Mouse (Mus musculus): ENCODE results near the gene Aup1. TPM values are rescaled to one million over a fixed set of nuclear protein-coding genes. Genes with fewer than 3 reads are reported as not detected.
A peak's percentile ranks its signal among the peaks of the same experiment; 100 is the strongest.

Gene Aup1
- polyA plus RNA-seq (2015; fragmentation: Nextera tagmentation; extraction: Ambion mirVana) = 244 and 260 TPM in 2 replicates

DNA sequence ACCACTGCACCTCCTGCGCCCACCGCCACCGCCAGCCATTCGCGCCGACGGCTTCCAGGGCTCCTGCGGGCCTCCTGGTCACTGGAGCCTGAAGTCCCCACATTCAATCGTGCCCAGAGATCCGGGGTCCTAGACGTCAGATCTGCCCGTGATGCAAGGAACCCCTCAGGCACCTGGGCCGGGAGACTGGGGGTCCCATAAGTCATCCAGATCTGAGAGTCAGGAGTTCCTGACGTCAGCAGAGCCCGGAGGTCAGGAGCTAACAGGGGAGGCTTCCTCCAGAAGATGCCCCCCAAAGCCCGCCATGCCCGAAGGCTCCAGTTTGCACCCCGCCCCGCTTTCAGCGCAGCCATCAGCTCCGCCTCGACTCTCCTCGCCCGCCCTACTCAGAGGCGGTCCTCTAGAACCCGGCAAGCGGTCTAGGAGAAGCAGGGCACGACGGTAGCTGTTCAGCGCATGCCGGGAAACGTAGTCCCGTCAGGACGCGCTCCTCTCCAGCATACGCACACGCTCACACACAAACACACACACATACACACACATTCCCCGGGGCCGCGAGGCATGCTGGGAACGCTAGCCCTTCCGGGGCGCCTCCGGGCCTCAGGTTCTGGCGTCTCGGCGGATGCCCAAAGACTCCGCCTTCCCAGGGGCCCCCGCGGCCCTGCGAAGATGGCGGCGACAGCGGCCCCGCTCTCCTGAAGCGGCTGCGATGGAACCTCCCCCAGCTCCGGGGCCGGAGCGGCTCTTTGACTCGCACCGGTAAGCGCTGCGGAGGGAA lies at the start of gene Aup1:
Gene Aup1, plus strand, starts transcription at position 448 of the 778 bp plus-strand sequence.
- Histone ChIP-seq H3K27me3 (ENCODE audit: insufficient read depth, low read length) (no peaks in the 10 kb centered on the region), H3K4me1 (ENCODE audit: insufficient read depth, low read length) (peaks cover 20% of the 10 kb centered on the region), H3K9me3 (ENCODE audit: low read length) (no peaks in the 10 kb centered on the region), H3K9ac (replicated peaks; ENCODE audit: low read length) (peak within 1 kb of the TSS; percentile 94), H3K36me3 (ENCODE audit: insufficient read depth, low read length) (peaks cover 33% of the 10 kb centered on the region), H3K27ac (ENCODE audit: low read length) (peak within 1 kb of the TSS; percentile 87), H3K4me3 (ENCODE audit: low read length) (peak within 1 kb of the TSS; percentile 97), H3K4me2 (replicated peaks; ENCODE audit: low read depth, low read length) (peak within 1 kb of the TSS; percentile 90)
- under 1% methylated on average over 58 of the region's 64 CpGs for WGBS
- ATAC-seq (ENCODE audit: low FRiP score, low TSS enrichment) = peak; percentile 97

DNA sequence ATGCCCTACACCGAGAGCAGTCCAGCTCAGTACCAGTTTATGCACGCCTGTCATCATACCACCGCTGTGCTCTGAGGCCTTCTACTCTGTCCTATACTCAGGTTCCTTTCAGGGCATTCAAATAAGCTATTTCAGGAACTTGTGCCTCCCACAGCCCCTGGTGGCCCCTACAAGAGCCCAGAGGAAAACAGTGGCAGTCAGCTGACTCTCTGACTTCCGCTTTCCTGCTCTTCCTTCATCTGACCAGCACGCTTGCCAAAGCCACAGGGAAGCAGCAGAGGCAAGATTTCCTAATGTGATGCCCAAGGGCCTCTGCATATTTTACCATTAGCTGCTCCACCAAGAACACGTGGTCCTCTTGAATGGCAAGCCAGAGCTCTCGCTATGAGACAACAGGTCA lies 49.4 kb upstream of the Aup1 start:
- no peak overlapping the region for H3K9ac ChIP-seq (replicated peaks; ENCODE audit: low read length)
- WGBS = 52% methylated on average over 7 of the region's 7 CpGs

DNA sequence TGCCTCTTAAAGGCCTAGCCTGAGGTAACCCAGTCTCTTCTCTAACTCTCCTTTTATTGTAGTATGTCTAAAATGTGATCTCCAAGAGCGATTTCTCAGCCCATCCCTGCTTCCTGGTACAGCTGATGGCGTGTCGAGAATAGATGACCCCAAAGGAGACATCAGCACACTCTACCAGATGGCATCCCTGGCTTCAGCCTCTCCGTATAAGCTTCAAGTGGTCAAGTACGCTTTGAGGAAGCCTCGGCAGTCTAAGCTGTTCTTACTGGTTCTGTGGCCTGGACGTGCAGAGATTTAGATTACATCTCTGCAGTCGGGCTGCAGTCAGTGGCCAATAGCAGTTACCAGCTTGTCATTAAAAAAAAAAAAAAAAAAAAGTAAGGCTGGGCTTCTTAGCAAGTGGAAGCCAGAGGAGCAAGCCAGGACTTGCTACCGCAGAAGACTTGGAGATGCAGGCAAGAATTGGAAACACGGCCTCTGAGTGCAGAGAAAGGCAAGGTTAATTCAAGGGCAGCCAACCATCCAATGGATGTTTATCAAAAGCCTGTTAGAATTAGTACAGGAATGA lies 48.8 kb upstream of the Aup1 start:
- Histone ChIP-seq H3K4me1 (ENCODE audit: insufficient read depth, low read length) (peaks cover 7% of the 10 kb centered on the region), H3K4me2 (replicated peaks; ENCODE audit: low read depth, low read length) (no peak overlapping the region), H3K27ac (ENCODE audit: low read length) (peak overlapping the region; percentile 5; the same call in 1 of the 2 replicates), H3K9ac (replicated peaks; ENCODE audit: low read length) (no peak overlapping the region), H3K9me3 (ENCODE audit: low read length) (no peaks in the 10 kb centered on the region), H3K36me3 (ENCODE audit: insufficient read depth, low read length) (no peaks in the 10 kb centered on the region), H3K4me3 (ENCODE audit: low read length) (no peak overlapping the region), H3K27me3 (ENCODE audit: insufficient read depth, low read length) (no peaks in the 10 kb centered on the region; the same call in 1 of the 2 replicates)
- WGBS = 66% methylated on average over 10 of the region's 10 CpGs
- ATAC-seq (ENCODE audit: low FRiP score, low TSS enrichment) = no peak

More for the DNA sequence above, 49.4 kb upstream of the Aup1 start:
- peak overlapping the region; percentile 5; the same call in 1 of the 2 replicates for H3K27ac ChIP-seq (ENCODE audit: low read length)
- peak; percentile 51; the same call in 1 of the 2 replicates for ATAC-seq (ENCODE audit: low FRiP score, low TSS enrichment)
- no peaks in the 10 kb centered on the region; the same call in 1 of the 2 replicates for H3K27me3 ChIP-seq (ENCODE audit: insufficient read depth, low read length)
- no peaks in the 10 kb centered on the region for H3K9me3 ChIP-seq (ENCODE audit: low read length)
- peaks cover 7% of the 10 kb centered on the region for H3K4me1 ChIP-seq (ENCODE audit: insufficient read depth, low read length)
- H3K4me3 ChIP-seq (ENCODE audit: low read length) = no peak overlapping the region
- no peak overlapping the region for H3K4me2 ChIP-seq (replicated peaks; ENCODE audit: low read depth, low read length)
- H3K36me3 ChIP-seq (ENCODE audit: insufficient read depth, low read length) = no peaks in the 10 kb centered on the region

DNA sequence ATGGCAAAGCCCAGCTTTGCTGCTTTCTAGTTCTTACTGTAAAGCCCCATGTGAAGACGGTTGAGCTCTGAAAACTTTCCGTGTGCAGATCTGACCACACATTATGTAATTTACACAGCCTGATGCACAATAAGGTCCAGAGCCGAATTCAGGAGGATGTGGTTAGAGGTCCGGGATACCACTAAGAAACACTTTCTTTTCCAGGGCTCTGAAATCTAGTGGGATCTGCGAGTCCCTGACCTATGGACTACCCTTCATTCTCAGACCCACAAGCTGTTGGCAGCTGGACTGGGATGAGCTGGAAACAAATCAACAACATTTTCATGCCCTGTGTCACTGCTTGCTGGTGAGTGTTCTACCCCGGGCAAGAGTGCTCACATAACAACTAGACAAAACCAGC lies 48.2 kb upstream of the Aup1 start:
- Histone ChIP-seq H3K4me1 (ENCODE audit: insufficient read depth, low read length) (peaks cover 7% of the 10 kb centered on the region), H3K9me3 (ENCODE audit: low read length) (no peaks in the 10 kb centered on the region)

DNA sequence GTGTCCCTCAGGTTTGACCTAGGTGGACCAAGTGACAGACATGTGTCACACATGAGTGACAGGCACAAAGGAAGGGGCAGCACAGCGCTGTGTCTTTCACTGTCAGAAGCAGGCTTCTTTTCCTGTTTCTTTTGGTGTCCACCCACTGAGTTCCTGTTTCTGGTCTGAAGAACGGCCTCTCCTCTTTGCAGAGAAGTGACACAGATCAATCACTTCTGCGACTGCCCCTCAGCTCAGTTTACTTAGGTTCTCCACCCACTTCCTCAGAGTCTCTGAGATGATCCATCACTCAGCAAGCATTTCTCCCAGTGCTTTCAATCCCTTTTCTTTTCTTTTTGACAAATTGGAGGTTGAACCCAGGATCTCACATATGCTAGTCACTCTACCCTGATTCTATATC lies 45.7 kb upstream of the Aup1 start:
- Histone ChIP-seq H3K4me1 (ENCODE audit: insufficient read depth, low read length) (peaks cover 7% of the 10 kb centered on the region), H3K27ac (ENCODE audit: low read length) (no peak overlapping the region), H3K9me3 (ENCODE audit: low read length) (no peaks in the 10 kb centered on the region), H3K4me2 (replicated peaks; ENCODE audit: low read depth, low read length) (no peak overlapping the region), H3K9ac (replicated peaks; ENCODE audit: low read length) (no peak overlapping the region), H3K36me3 (ENCODE audit: insufficient read depth, low read length) (no peaks in the 10 kb centered on the region), H3K27me3 (ENCODE audit: insufficient read depth, low read length) (no peaks in the 10 kb centered on the region; the same call in 1 of the 2 replicates), H3K4me3 (ENCODE audit: low read length) (no peak overlapping the region)
- no peak for ATAC-seq (ENCODE audit: low FRiP score, low TSS enrichment)
- 40% methylated on average over 3 of the region's 3 CpGs for WGBS

More for the DNA sequence above, 48.2 kb upstream of the Aup1 start:
- no peak overlapping the region for H3K27ac ChIP-seq (ENCODE audit: low read length)
- no peak overlapping the region for H3K4me3 ChIP-seq (ENCODE audit: low read length)
- no peaks in the 10 kb centered on the region for H3K36me3 ChIP-seq (ENCODE audit: insufficient read depth, low read length)
- no peak overlapping the region for H3K4me2 ChIP-seq (replicated peaks; ENCODE audit: low read depth, low read length)
- H3K27me3 ChIP-seq (ENCODE audit: insufficient read depth, low read length) = no peaks in the 10 kb centered on the region; the same call in 1 of the 2 replicates
- ATAC-seq (ENCODE audit: low FRiP score, low TSS enrichment) = no peak
- H3K9ac ChIP-seq (replicated peaks; ENCODE audit: low read length) = no peak overlapping the region
- 82% methylated on average over 6 of the region's 6 CpGs for WGBS

DNA sequence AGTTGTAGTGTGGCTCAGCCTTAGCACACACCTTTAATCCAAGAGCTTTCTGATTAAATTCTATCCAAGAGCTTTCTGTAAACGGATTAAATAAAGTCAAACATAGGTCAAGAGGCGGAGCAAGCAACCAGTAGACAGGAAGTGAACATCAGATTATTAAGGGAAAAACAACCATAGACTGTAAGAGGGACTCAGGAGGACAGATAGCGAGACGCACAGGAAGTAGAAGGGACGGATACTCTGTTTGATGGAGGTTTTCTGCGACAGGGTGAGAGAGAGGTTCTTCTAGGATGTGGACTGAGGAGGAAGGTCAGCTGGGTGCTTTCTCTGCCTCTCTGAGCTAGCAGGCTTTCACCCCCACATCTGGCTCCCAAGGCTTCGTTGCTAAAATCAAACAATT lies 44.3 kb upstream of the Aup1 start:
- WGBS = 54% methylated on average over 7 of the region's 7 CpGs

DNA sequence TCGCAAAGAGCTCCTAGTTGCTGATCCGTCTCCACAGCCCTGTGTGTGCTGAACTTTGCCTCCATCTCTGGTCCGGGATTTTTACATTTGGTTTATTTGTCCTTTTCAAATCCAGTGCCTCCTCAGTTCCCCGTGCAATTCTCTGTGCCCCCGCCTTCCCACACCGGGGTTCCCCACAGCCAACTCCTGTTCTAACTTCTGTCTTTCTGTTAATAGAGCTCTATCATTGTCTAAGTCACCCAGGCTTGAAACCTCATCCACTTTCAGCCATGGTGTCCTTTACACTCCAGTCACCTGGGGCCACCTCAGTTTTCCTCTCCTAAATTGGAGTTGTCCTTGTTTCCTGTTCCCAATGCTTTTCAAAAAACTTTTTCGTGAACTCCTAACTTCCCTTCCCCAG lies 43.1 kb upstream of the Aup1 start:
- no peaks in the 10 kb centered on the region; the same call in 1 of the 2 replicates for H3K4me1 ChIP-seq (ENCODE audit: insufficient read depth, low read length)
- 84% methylated on average over 7 of the region's 7 CpGs for WGBS
- no peak overlapping the region for H3K9ac ChIP-seq (replicated peaks; ENCODE audit: low read length)
- no peak overlapping the region for H3K27ac ChIP-seq (ENCODE audit: low read length)
- no peak overlapping the region for H3K4me2 ChIP-seq (replicated peaks; ENCODE audit: low read depth, low read length)
- no peak for ATAC-seq (ENCODE audit: low FRiP score, low TSS enrichment)
- no peaks in the 10 kb centered on the region; the same call in 1 of the 2 replicates for H3K27me3 ChIP-seq (ENCODE audit: insufficient read depth, low read length)
- no peaks in the 10 kb centered on the region for H3K36me3 ChIP-seq (ENCODE audit: insufficient read depth, low read length)
- no peak overlapping the region for H3K4me3 ChIP-seq (ENCODE audit: low read length)
- H3K9me3 ChIP-seq (ENCODE audit: low read length) = no peaks in the 10 kb centered on the region

More for the DNA sequence above, 44.3 kb upstream of the Aup1 start:
- Histone ChIP-seq H3K4me2 (replicated peaks; ENCODE audit: low read depth, low read length) (no peak overlapping the region), H3K27ac (ENCODE audit: low read length) (no peak overlapping the region), H3K4me1 (ENCODE audit: insufficient read depth, low read length) (peaks cover 4% of the 10 kb centered on the region), H3K36me3 (ENCODE audit: insufficient read depth, low read length) (no peaks in the 10 kb centered on the region), H3K9me3 (ENCODE audit: low read length) (no peaks in the 10 kb centered on the region), H3K9ac (replicated peaks; ENCODE audit: low read length) (no peak overlapping the region), H3K4me3 (ENCODE audit: low read length) (no peak overlapping the region), H3K27me3 (ENCODE audit: insufficient read depth, low read length) (no peaks in the 10 kb centered on the region; the same call in 1 of the 2 replicates)
- no peak for ATAC-seq (ENCODE audit: low FRiP score, low TSS enrichment)

DNA sequence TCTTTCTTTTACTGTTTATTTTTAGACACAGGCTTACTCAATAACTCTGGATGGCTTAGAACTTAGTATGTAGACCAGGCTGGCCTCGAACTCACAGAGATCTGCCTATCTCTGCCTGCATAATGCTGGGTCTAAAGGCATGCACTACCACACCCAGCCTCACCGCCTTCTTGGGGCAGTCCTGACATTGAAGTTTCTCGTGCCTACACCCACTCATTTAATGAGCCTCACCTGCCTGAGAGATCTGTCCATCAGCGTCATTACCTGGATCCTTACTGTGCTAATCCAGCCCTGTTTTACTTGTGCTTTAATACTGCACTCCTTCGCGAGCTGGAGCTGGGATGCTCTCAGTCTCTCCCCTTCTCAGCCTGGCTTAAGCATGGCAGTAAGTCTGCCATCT lies 42.6 kb upstream of the Aup1 start:
- no peak overlapping the region for H3K27ac ChIP-seq (ENCODE audit: low read length)

DNA sequence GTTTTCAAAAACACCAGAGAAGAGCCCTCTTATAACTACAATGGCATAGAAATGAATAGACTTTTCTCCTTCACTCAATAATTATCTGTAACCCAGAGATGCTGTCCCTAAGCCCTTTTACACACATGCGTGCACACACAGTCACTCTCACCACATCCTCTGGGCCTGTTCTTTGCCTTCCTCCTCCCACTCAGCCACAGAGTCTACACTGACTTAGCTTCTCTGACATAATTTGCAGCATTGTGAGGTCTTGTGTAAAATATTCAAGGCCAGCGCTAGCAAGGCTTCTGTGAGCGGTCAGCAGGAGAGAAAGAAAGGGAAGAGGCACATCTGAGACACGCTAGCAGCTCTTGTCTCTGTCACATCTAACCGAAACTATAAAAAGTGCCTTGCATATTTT lies 40.9 kb upstream of the Aup1 start:
- H3K36me3 ChIP-seq (ENCODE audit: insufficient read depth, low read length) = no peaks in the 10 kb centered on the region
- no peak overlapping the region for H3K27ac ChIP-seq (ENCODE audit: low read length)
- H3K9me3 ChIP-seq (ENCODE audit: low read length) = no peaks in the 10 kb centered on the region
- H3K9ac ChIP-seq (replicated peaks; ENCODE audit: low read length) = no peak overlapping the region
- H3K4me1 ChIP-seq (ENCODE audit: insufficient read depth, low read length) = peaks cover 2% of the 10 kb centered on the region; the same call in 1 of the 2 replicates
- H3K4me2 ChIP-seq (replicated peaks; ENCODE audit: low read depth, low read length) = no peak overlapping the region
- no peaks in the 10 kb centered on the region for H3K27me3 ChIP-seq (ENCODE audit: insufficient read depth, low read length)
- no peak overlapping the region for H3K4me3 ChIP-seq (ENCODE audit: low read length)
- WGBS = 57% methylated on average over 5 of the region's 5 CpGs
- ATAC-seq (ENCODE audit: low FRiP score, low TSS enrichment) = no peak

More for the DNA sequence above, 42.6 kb upstream of the Aup1 start:
- H3K9me3 ChIP-seq (ENCODE audit: low read length) = no peaks in the 10 kb centered on the region
- ATAC-seq (ENCODE audit: low FRiP score, low TSS enrichment) = no peak
- no peak overlapping the region for H3K9ac ChIP-seq (replicated peaks; ENCODE audit: low read length)
- H3K36me3 ChIP-seq (ENCODE audit: insufficient read depth, low read length) = no peaks in the 10 kb centered on the region
- H3K4me2 ChIP-seq (replicated peaks; ENCODE audit: low read depth, low read length) = no peak overlapping the region
- no peaks in the 10 kb centered on the region; the same call in 1 of the 2 replicates for H3K27me3 ChIP-seq (ENCODE audit: insufficient read depth, low read length)
- WGBS = 77% methylated on average over 6 of the region's 6 CpGs
- H3K4me1 ChIP-seq (ENCODE audit: insufficient read depth, low read length) = no peaks in the 10 kb centered on the region; the same call in 1 of the 2 replicates
- H3K4me3 ChIP-seq (ENCODE audit: low read length) = no peak overlapping the region
